Mouse (Mus musculus): ENCODE measurements around the gene Btbd11. TPM values are rescaled to one million over a fixed set of nuclear protein-coding genes. Genes with fewer than 3 reads are reported as not detected.
A peak's percentile ranks its signal among the peaks of the same experiment; 100 is the strongest.

Gene Btbd11
- polyA plus RNA-seq, 1 experiment from 2014 or later, result 8.3 TPM

- Histone ChIP-seq H3K9me3 (ENCODE audit: control insufficient read depth, low read length) (no peaks in the 10 kb centered on the region), H3K4me2 (replicated peaks; ENCODE audit: low read depth, low read length) (no peak overlapping the region), H3K36me3 (ENCODE audit: control insufficient read depth, insufficient read depth, low read length) (no peaks in the 10 kb centered on the region), H3K4me1 (replicated peaks; ENCODE audit: control insufficient read depth, insufficient read depth, low read length) (peaks cover 3% of the 10 kb centered on the region; the same call in 1 of the 2 replicates), H3K27me3 (ENCODE audit: control insufficient read depth, insufficient read depth, low read length) (no peaks in the 10 kb centered on the region), H3K9ac (ENCODE audit: low read depth, low read length) (no peak overlapping the region), H3K4me3 (ENCODE audit: low read depth, low read length) (no peak overlapping the region), H3K27ac (ENCODE audit: low read depth, low read length) (no peak overlapping the region)
- WGBS, result 65% methylated on average over 5 of the region's 5 CpGs
- ATAC-seq (ENCODE audit: low FRiP score), result no peak
- DNase-seq (ENCODE audit: low spot score), result no peak
These were observed 111.3 kb downstream of the Btbd11 start for GRCm38 (mm10) chr10:85497931-85498330.

GRCm38 (mm10) chr10:85500573-85501155 lies 114.0 kb downstream of the Btbd11 start:
- H3K9me3 ChIP-seq (ENCODE audit: control insufficient read depth, low read length), result no peaks in the 10 kb centered on the region
- no peak for DNase-seq (ENCODE audit: low spot score)
- 61% methylated on average over 9 of the region's 9 CpGs for WGBS
- no peak overlapping the region for H3K4me2 ChIP-seq (replicated peaks; ENCODE audit: low read depth, low read length)
- no peaks in the 10 kb centered on the region for H3K27me3 ChIP-seq (ENCODE audit: control insufficient read depth, insufficient read depth, low read length)
- no peak overlapping the region for H3K4me3 ChIP-seq (ENCODE audit: low read depth, low read length)
- no peak overlapping the region for H3K9ac ChIP-seq (ENCODE audit: low read depth, low read length)
- peaks cover 3% of the 10 kb centered on the region; the same call in 1 of the 2 replicates for H3K4me1 ChIP-seq (replicated peaks; ENCODE audit: control insufficient read depth, insufficient read depth, low read length)
- H3K27ac ChIP-seq (ENCODE audit: low read depth, low read length), result no peak overlapping the region
- H3K36me3 ChIP-seq (ENCODE audit: control insufficient read depth, insufficient read depth, low read length), result no peaks in the 10 kb centered on the region
- no peak for ATAC-seq (ENCODE audit: low FRiP score)

- Histone ChIP-seq H3K27me3 (ENCODE audit: control insufficient read depth, insufficient read depth, low read length) (no peaks in the 10 kb centered on the region), H3K36me3 (ENCODE audit: control insufficient read depth, insufficient read depth, low read length) (no peaks in the 10 kb centered on the region), H3K27ac (ENCODE audit: low read depth, low read length) (no peak overlapping the region), H3K9ac (ENCODE audit: low read depth, low read length) (no peak overlapping the region), H3K9me3 (ENCODE audit: control insufficient read depth, low read length) (no peaks in the 10 kb centered on the region), H3K4me3 (ENCODE audit: low read depth, low read length) (no peak overlapping the region), H3K4me2 (replicated peaks; ENCODE audit: low read depth, low read length) (no peak overlapping the region), H3K4me1 (replicated peaks; ENCODE audit: control insufficient read depth, insufficient read depth, low read length) (peaks cover 3% of the 10 kb centered on the region; the same call in 1 of the 2 replicates)
- ATAC-seq (ENCODE audit: low FRiP score), result no peak
- no peak for DNase-seq (ENCODE audit: low spot score)
- 43% methylated on average over 5 of the region's 5 CpGs for WGBS
These were observed 115.5 kb downstream of the Btbd11 start for GRCm38 (mm10) chr10:85501966-85502566.

- H3K4me2 ChIP-seq (replicated peaks; ENCODE audit: low read depth, low read length), result no peak overlapping the region
- WGBS, result 68% methylated on average over 9 of the region's 9 CpGs
- ATAC-seq (ENCODE audit: low FRiP score) (no peak), DNase-seq (ENCODE audit: low spot score) (no peak)
- H3K27ac ChIP-seq (ENCODE audit: low read depth, low read length), result no peak overlapping the region
- H3K9ac ChIP-seq (ENCODE audit: low read depth, low read length), result no peak overlapping the region
- no peaks in the 10 kb centered on the region for H3K9me3 ChIP-seq (ENCODE audit: control insufficient read depth, low read length)
- H3K36me3 ChIP-seq (ENCODE audit: control insufficient read depth, insufficient read depth, low read length), result no peaks in the 10 kb centered on the region
- H3K4me1 ChIP-seq (replicated peaks; ENCODE audit: control insufficient read depth, insufficient read depth, low read length), result peaks cover 3% of the 10 kb centered on the region; the same call in 1 of the 2 replicates
- H3K4me3 ChIP-seq (ENCODE audit: low read depth, low read length), result no peak overlapping the region
- H3K27me3 ChIP-seq (ENCODE audit: control insufficient read depth, insufficient read depth, low read length), result no peaks in the 10 kb centered on the region
These were observed 116.0 kb downstream of the Btbd11 start for GRCm38 (mm10) chr10:85502656-85503055.

- WGBS, result 95% methylated on average over 7 of the region's 7 CpGs
- no peaks in the 10 kb centered on the region for H3K9me3 ChIP-seq (ENCODE audit: control insufficient read depth, low read length)
- H3K36me3 ChIP-seq (ENCODE audit: control insufficient read depth, insufficient read depth, low read length), result no peaks in the 10 kb centered on the region
- ATAC-seq (ENCODE audit: low FRiP score) (no peak), DNase-seq (ENCODE audit: low spot score) (no peak)
- H3K27me3 ChIP-seq (ENCODE audit: control insufficient read depth, insufficient read depth, low read length), result no peaks in the 10 kb centered on the region
- H3K27ac ChIP-seq (ENCODE audit: low read depth, low read length), result no peak overlapping the region
- H3K4me1 ChIP-seq (replicated peaks; ENCODE audit: control insufficient read depth, insufficient read depth, low read length), result peaks cover 3% of the 10 kb centered on the region; the same call in 1 of the 2 replicates
- no peak overlapping the region for H3K4me2 ChIP-seq (replicated peaks; ENCODE audit: low read depth, low read length)
- H3K9ac ChIP-seq (ENCODE audit: low read depth, low read length), result no peak overlapping the region
- no peak overlapping the region for H3K4me3 ChIP-seq (ENCODE audit: low read depth, low read length)
These were observed 116.8 kb downstream of the Btbd11 start for GRCm38 (mm10) chr10:85503453-85503852.

- WGBS, result 54% methylated on average over 7 of the region's 7 CpGs
These were observed 120.8 kb downstream of the Btbd11 start for GRCm38 (mm10) chr10:85507270-85508050.

GRCm38 (mm10) chr10:85508193-85508794 lies 121.7 kb downstream of the Btbd11 start:
- no peaks in the 10 kb centered on the region for H3K4me1 ChIP-seq (replicated peaks; ENCODE audit: control insufficient read depth, insufficient read depth, low read length)
- H3K4me3 ChIP-seq (ENCODE audit: low read depth, low read length), result no peak overlapping the region
- H3K27me3 ChIP-seq (ENCODE audit: control insufficient read depth, insufficient read depth, low read length), result no peaks in the 10 kb centered on the region
- ATAC-seq (ENCODE audit: low FRiP score) (peak; percentile 38; the same call in 1 of the 2 replicates), DNase-seq (ENCODE audit: low spot score) (no peak)
- H3K27ac ChIP-seq (ENCODE audit: low read depth, low read length), result no peak overlapping the region
- no peak overlapping the region for H3K9ac ChIP-seq (ENCODE audit: low read depth, low read length)
- H3K4me2 ChIP-seq (replicated peaks; ENCODE audit: low read depth, low read length), result no peak overlapping the region
- no peaks in the 10 kb centered on the region for H3K9me3 ChIP-seq (ENCODE audit: control insufficient read depth, low read length)
- WGBS, result 58% methylated on average over 5 of the region's 5 CpGs
- no peaks in the 10 kb centered on the region for H3K36me3 ChIP-seq (ENCODE audit: control insufficient read depth, insufficient read depth, low read length)

More at GRCm38 (mm10) chr10:85507270-85508050, 120.8 kb downstream of the Btbd11 start:
- no peak overlapping the region for H3K4me2 ChIP-seq (replicated peaks; ENCODE audit: low read depth, low read length)
- no peaks in the 10 kb centered on the region for H3K4me1 ChIP-seq (replicated peaks; ENCODE audit: control insufficient read depth, insufficient read depth, low read length)
- no peak overlapping the region for H3K4me3 ChIP-seq (ENCODE audit: low read depth, low read length)
- H3K36me3 ChIP-seq (ENCODE audit: control insufficient read depth, insufficient read depth, low read length), result no peaks in the 10 kb centered on the region
- no peaks in the 10 kb centered on the region for H3K9me3 ChIP-seq (ENCODE audit: control insufficient read depth, low read length)
- no peak overlapping the region for H3K9ac ChIP-seq (ENCODE audit: low read depth, low read length)
- DNase-seq (ENCODE audit: low spot score), result no peak
- no peak overlapping the region for H3K27ac ChIP-seq (ENCODE audit: low read depth, low read length)
- H3K27me3 ChIP-seq (ENCODE audit: control insufficient read depth, insufficient read depth, low read length), result no peaks in the 10 kb centered on the region
- ATAC-seq (ENCODE audit: low FRiP score), result no peak

GRCm38 (mm10) chr10:85509000-85509399 lies 122.4 kb downstream of the Btbd11 start:
- no peaks in the 10 kb centered on the region for H3K36me3 ChIP-seq (ENCODE audit: control insufficient read depth, insufficient read depth, low read length)
- DNase-seq (ENCODE audit: low spot score) (no peak), ATAC-seq (ENCODE audit: low FRiP score) (no peak)
- no peak overlapping the region for H3K4me2 ChIP-seq (replicated peaks; ENCODE audit: low read depth, low read length)
- WGBS, result 79% methylated on average over 1 of the region's 1 CpGs
- no peak overlapping the region for H3K4me3 ChIP-seq (ENCODE audit: low read depth, low read length)
- no peak overlapping the region for H3K27ac ChIP-seq (ENCODE audit: low read depth, low read length)
- H3K4me1 ChIP-seq (replicated peaks; ENCODE audit: control insufficient read depth, insufficient read depth, low read length), result no peaks in the 10 kb centered on the region
- no peak overlapping the region for H3K9ac ChIP-seq (ENCODE audit: low read depth, low read length)
- no peaks in the 10 kb centered on the region for H3K9me3 ChIP-seq (ENCODE audit: control insufficient read depth, low read length)
- H3K27me3 ChIP-seq (ENCODE audit: control insufficient read depth, insufficient read depth, low read length), result no peaks in the 10 kb centered on the region

Data from hindbrain, embryonic 11.5 days (tissue).